Mouse (Mus musculus) kidney, embryonic 15.5 days (tissue): ENCODE measurements at regions not wholly inside any gene's neighbourhood (a gene's known extent, or its start where the extent isn't known, plus 50 kb on each side); places are given as distances from the start of the nearest gene placed in this dataset.
A peak's percentile ranks its signal among the peaks of the same experiment; 100 is the strongest.

Experiments used
- ATAC-seq: fragments of 200-750 bp; cut with Nextera tagmentation; replicated peaks from 2 replicates; pipeline ENCODE4 v1.8.0; 2017; ENCODE audit warnings: moderate TSS enrichment; ENCODE audit not compliant: low FRiP score
- H3K27ac ChIP-seq: fragments of 300-500 bp; sonication (generic); 2 replicates; pipeline ENCODE4 v1.5.1; 2015; ENCODE audit warnings: mild to moderate bottlenecking, inconsistent platforms
- H3K27me3 ChIP-seq: fragments of 300-500 bp; sonication (generic); 2 replicates; pipeline ENCODE4 v1.6.1; 2015; ENCODE audit warnings: inconsistent platforms
- H3K36me3 ChIP-seq: fragments of 300-500 bp; sonication (generic); 2 replicates; pipeline ENCODE4 v1.6.1; 2015; ENCODE audit warnings: inconsistent platforms
- H3K4me1 ChIP-seq: fragments of 300-500 bp; sonication (generic); 2 replicates; pipeline ENCODE4 v1.6.1; 2015; ENCODE audit warnings: inconsistent platforms
- H3K4me2 ChIP-seq: fragments of 300-500 bp; sonication (generic); 2 replicates; pipeline ENCODE4 v1.6.1; 2015; ENCODE audit warnings: moderate library complexity, mild to moderate bottlenecking, inconsistent platforms
- H3K4me3 ChIP-seq: fragments of 300-500 bp; sonication (generic); replicated peaks from 2 replicates; pipeline ENCODE4 v1.5.1; 2015; ENCODE audit warnings: mild to moderate bottlenecking, inconsistent platforms
- H3K9ac ChIP-seq: fragments of 300-500 bp; sonication (generic); 2 replicates; pipeline ENCODE4 v1.6.1; 2015; ENCODE audit warnings: mild to moderate bottlenecking, inconsistent platforms
- H3K9me3 ChIP-seq: fragments of 300-500 bp; sonication (generic); replicated peaks from 2 replicates; pipeline ENCODE4 v1.6.1; 2016; ENCODE audit warnings: inconsistent platforms
- WGBS: fragments of 180-500 bp; shearing (Covaris S2); methylation state at CpG from one replicate; pipeline ENCODE4 v1.1.7; 2015; ENCODE audit warnings: mixed read lengths; 5-methylcytosine and 5-hydroxymethylcytosine counted together

- no peak for ATAC-seq
- Histone ChIP-seq H3K9ac (no peak overlapping the region), H3K27ac (no peak overlapping the region), H3K36me3 (no peaks in the 10 kb centered on the region), H3K4me2 (no peak overlapping the region), H3K4me3 (no peak overlapping the region), H3K9me3 (no peaks in the 10 kb centered on the region; the same call in 1 of the 2 replicates), H3K4me1 (peaks cover 22% of the 10 kb centered on the region), H3K27me3 (peaks cover 37% of the 10 kb centered on the region)
- 76% methylated on average over 3 of the region's 3 CpGs for WGBS
Measured at GRCm38 (mm10) chr9:61055392-61055791, 261.1 kb downstream of the Uaca start.

GRCm38 (mm10) chr9:61055928-61056730, 261.8 kb downstream of the Uaca start:
- no peak overlapping the region for H3K27ac ChIP-seq
- WGBS = 77% methylated on average over 15 of the region's 15 CpGs

GRCm38 (mm10) chr9:61056731-61057270, 262.5 kb downstream of the Uaca start:
- Histone ChIP-seq H3K4me1 (peaks cover 22% of the 10 kb centered on the region), H3K27ac (no peak overlapping the region), H3K9ac (no peak overlapping the region), H3K36me3 (no peaks in the 10 kb centered on the region), H3K4me3 (no peak overlapping the region), H3K9me3 (no peaks in the 10 kb centered on the region; the same call in 1 of the 2 replicates), H3K4me2 (no peak overlapping the region), H3K27me3 (peaks cover 37% of the 10 kb centered on the region)
- 44% methylated on average over 10 of the region's 10 CpGs for WGBS
- ATAC-seq = 0 out of 2 replicates have a peak, but pooled peaks have one; percentile 25

More at GRCm38 (mm10) chr9:61055928-61056730, 261.8 kb downstream of the Uaca start:
- Histone ChIP-seq H3K4me1 (peaks cover 22% of the 10 kb centered on the region), H3K9me3 (no peaks in the 10 kb centered on the region; the same call in 1 of the 2 replicates), H3K27me3 (peaks cover 37% of the 10 kb centered on the region), H3K36me3 (no peaks in the 10 kb centered on the region), H3K9ac (no peak overlapping the region), H3K4me3 (no peak overlapping the region), H3K4me2 (no peak overlapping the region)
- ATAC-seq = no peak

GRCm38 (mm10) chr9:61059225-61059624, 264.9 kb downstream of the Uaca start:
- Histone ChIP-seq H3K27me3 (peaks cover 44% of the 10 kb centered on the region), H3K4me1 (peaks cover 19% of the 10 kb centered on the region), H3K9ac (no peak overlapping the region), H3K9me3 (no peaks in the 10 kb centered on the region; the same call in 1 of the 2 replicates), H3K4me2 (no peak overlapping the region), H3K36me3 (no peaks in the 10 kb centered on the region), H3K4me3 (no peak overlapping the region), H3K27ac (no peak overlapping the region)
- no peak for ATAC-seq

- Histone ChIP-seq H3K4me2 (no peak overlapping the region), H3K4me3 (no peak overlapping the region), H3K4me1 (peaks cover 15% of the 10 kb centered on the region), H3K27me3 (peaks cover 36% of the 10 kb centered on the region), H3K9ac (no peak overlapping the region), H3K36me3 (no peaks in the 10 kb centered on the region), H3K27ac (no peak overlapping the region), H3K9me3 (no peaks in the 10 kb centered on the region; the same call in 1 of the 2 replicates)
- ATAC-seq = no peak
- WGBS = 76% methylated on average over 8 of the region's 8 CpGs
Measured at GRCm38 (mm10) chr9:61060958-61061357, 266.6 kb downstream of the Uaca start.

GRCm38 (mm10) chr9:61064714-61065305, 270.5 kb downstream of the Uaca start:
- no peaks in the 10 kb centered on the region for H3K36me3 ChIP-seq
- no peak overlapping the region for H3K4me2 ChIP-seq
- H3K4me1 ChIP-seq = peaks cover 14% of the 10 kb centered on the region
- WGBS = 50% methylated on average over 8 of the region's 8 CpGs
- peak overlapping the region; percentile 45; the same call in 1 of the 2 replicates for H3K27ac ChIP-seq
- H3K9ac ChIP-seq = no peak overlapping the region
- peaks cover 30% of the 10 kb centered on the region for H3K27me3 ChIP-seq
- no peak overlapping the region for H3K4me3 ChIP-seq
- no peak for ATAC-seq
- H3K9me3 ChIP-seq = no peaks in the 10 kb centered on the region; the same call in 1 of the 2 replicates

GRCm38 (mm10) chr9:61069553-61070314, 275.4 kb downstream of the Uaca start:
- Histone ChIP-seq H3K4me1 (peaks cover 25% of the 10 kb centered on the region), H3K36me3 (no peaks in the 10 kb centered on the region), H3K9ac (no peak overlapping the region), H3K4me2 (no peak overlapping the region), H3K9me3 (no peaks in the 10 kb centered on the region), H3K27ac (no peak overlapping the region), H3K4me3 (no peak overlapping the region), H3K27me3 (peaks cover 59% of the 10 kb centered on the region)
- 17% methylated on average over 13 of the region's 13 CpGs for WGBS
- ATAC-seq = no peak

GRCm38 (mm10) chr9:61070315-61070707, 276.0 kb downstream of the Uaca start:
- peaks cover 63% of the 10 kb centered on the region for H3K27me3 ChIP-seq
- no peak overlapping the region for H3K4me3 ChIP-seq
- H3K9ac ChIP-seq = no peak overlapping the region
- 36% methylated on average over 8 of the region's 8 CpGs for WGBS
- H3K36me3 ChIP-seq = no peaks in the 10 kb centered on the region
- no peak for ATAC-seq
- H3K9me3 ChIP-seq = no peaks in the 10 kb centered on the region
- no peak overlapping the region for H3K4me2 ChIP-seq
- no peak overlapping the region for H3K27ac ChIP-seq
- peaks cover 21% of the 10 kb centered on the region for H3K4me1 ChIP-seq

GRCm38 (mm10) chr9:61070861-61071260, 276.5 kb downstream of the Uaca start:
- H3K4me1 ChIP-seq = peaks cover 21% of the 10 kb centered on the region

GRCm38 (mm10) chr9:61073482-61073881, 279.1 kb downstream of the Uaca start:
- no peak for ATAC-seq
- no peak overlapping the region for H3K27ac ChIP-seq
- H3K9ac ChIP-seq = no peak overlapping the region
- no peaks in the 10 kb centered on the region for H3K36me3 ChIP-seq
- peaks cover 67% of the 10 kb centered on the region for H3K27me3 ChIP-seq
- H3K4me1 ChIP-seq = peaks cover 21% of the 10 kb centered on the region
- H3K4me3 ChIP-seq = no peak overlapping the region
- WGBS = 55% methylated on average over 4 of the region's 4 CpGs
- H3K9me3 ChIP-seq = no peaks in the 10 kb centered on the region
- no peak overlapping the region for H3K4me2 ChIP-seq

More at GRCm38 (mm10) chr9:61070861-61071260, 276.5 kb downstream of the Uaca start:
- Histone ChIP-seq H3K27me3 (peaks cover 67% of the 10 kb centered on the region), H3K4me3 (no peak overlapping the region), H3K4me2 (no peak overlapping the region), H3K27ac (no peak overlapping the region), H3K9ac (no peak overlapping the region), H3K9me3 (no peaks in the 10 kb centered on the region), H3K36me3 (no peaks in the 10 kb centered on the region)
- no peak for ATAC-seq
- WGBS = 15% methylated on average over 9 of the region's 9 CpGs

GRCm38 (mm10) chr9:61075071-61075470, 280.7 kb downstream of the Uaca start:
- Histone ChIP-seq H3K27ac (no peak overlapping the region), H3K4me3 (no peak overlapping the region), H3K4me1 (peaks cover 10% of the 10 kb centered on the region), H3K9ac (no peak overlapping the region), H3K36me3 (no peaks in the 10 kb centered on the region), H3K9me3 (no peaks in the 10 kb centered on the region), H3K27me3 (peaks cover 62% of the 10 kb centered on the region), H3K4me2 (no peak overlapping the region)
- ATAC-seq = no peak
- 51% methylated on average over 4 of the region's 4 CpGs for WGBS
